In genomic region chr3:102193488-102194290, GRCm38 (mm10) we compare ENCODE assay signal across 9 mouse cellular contexts. TPM values are rescaled to one million over a fixed set of nuclear protein-coding genes. Genes with fewer than 3 reads are reported as not detected.
DNase-seq lines count a peak whose midpoint lies in the region; ATAC-seq lines count a peak whose summit lies in the region.
"Had no signal": no experiment of that assay in that cellular context is flagged by ENCODE, and none has a peak within 500 bp of the region (broad histone marks: within the 10 kb centered on the region; RNA-seq: fewer than 3 reads in every experiment).

No protein-coding gene starts in this region.

- no peaks in the 10 kb centered on the region for H3K9me3 ChIP-seq in kidney, embryonic 15.5 days (replicated peaks)

- H3K27me3 ChIP-seq in kidney, embryonic 15.5 days: no peaks in the 10 kb centered on the region

- peaks cover 91% of the 10 kb centered on the region for H3K4me1 ChIP-seq in kidney, embryonic 15.5 days

- DNase-seq in heart, adult 11 months: peak; percentile 95
- no peak for DNase-seq in heart, postnatal 25 days (ENCODE audit: low spot score)
- peak; percentile 20 for DNase-seq in gastrocnemius, postnatal 10 days
- DNase-seq in lung, postnatal 14 days: peak; percentile 25
- DNase-seq in cerebellum, postnatal 36 days: no peak
- no peak for DNase-seq in thymus, postnatal 0 days (ENCODE audit: low spot score)
- DNase-seq in urinary bladder, postnatal 36 days (ENCODE audit: low spot score in 2 of 2): no peak

- intact Hi-C loops in heart, postnatal 25 days (cut with DNase I): no loop called here

- peak; percentile 12 for ATAC-seq in kidney, embryonic 15.5 days (replicated peaks; ENCODE audit: low FRiP score)

- no peaks in the 10 kb centered on the region for H3K36me3 ChIP-seq in kidney, embryonic 15.5 days

- H3K4me3 ChIP-seq in kidney, embryonic 15.5 days (replicated peaks): no peak overlapping the region
- H3K4me3 ChIP-seq: erythroblast, embryonic 14.5 days had no signal

- WGBS in kidney, embryonic 15.5 days: 8% methylated on average over 20 of the region's 20 CpGs

- H3K4me2 ChIP-seq in kidney, embryonic 15.5 days: peak overlapping the region; percentile 47

- peak overlapping the region; percentile 88 for H3K27ac ChIP-seq in kidney, embryonic 15.5 days

- H3K9ac ChIP-seq in kidney, embryonic 15.5 days: no peak overlapping the region; the same call in 1 of the 2 replicates

RNA-seq across cellular contexts. Expression of gene Vangl1, which starts 10.8 kb away (rescaled TPM):
- 10 to 100 TPM; 11.3 to 12.9 TPM for total RNA-seq in heart, postnatal 25 days (2021)
- total RNA-seq in gastrocnemius, postnatal 10 days (2021): 10 to 100 TPM; 11.8 to 12.4 TPM
- polyA plus RNA-seq in kidney, embryonic 15.5 days (2015; fragmentation: Nextera tagmentation; extraction: Ambion mirVana): 19.6 and 23.5 TPM in 2 replicates
- 5.2 and 5.4 TPM in 2 replicates for polyA plus RNA-seq in thymus, postnatal 0 days (2015; fragmentation: Nextera tagmentation; extraction: Ambion mirVana)

Comparison
In these comparisons a context has a peak if more than half of its experiments do, and no peak if none do; other contexts are left out.
1. DNase-seq: peak in heart, adult 11 months (single experiment), gastrocnemius, postnatal 10 days (single experiment) and lung, postnatal 14 days (single experiment); none in heart, postnatal 25 days (single experiment), cerebellum, postnatal 36 days (0 of 2), thymus, postnatal 0 days (single experiment) and urinary bladder, postnatal 36 days (0 of 2).